Mouse (Mus musculus) monocyte, adult 2 months (primary cell): Measurements from ENCODE around the gene Lpcat1.

Source experiments
- DNase-seq, 2 experiments: peaks; one replicate each; pipeline ENCODE4 v3.0.0; 2022; ENCODE audit warnings: low spot score in 2 of 2, low read depth in 1 of 2

Lpcat1 gene

DNA sequence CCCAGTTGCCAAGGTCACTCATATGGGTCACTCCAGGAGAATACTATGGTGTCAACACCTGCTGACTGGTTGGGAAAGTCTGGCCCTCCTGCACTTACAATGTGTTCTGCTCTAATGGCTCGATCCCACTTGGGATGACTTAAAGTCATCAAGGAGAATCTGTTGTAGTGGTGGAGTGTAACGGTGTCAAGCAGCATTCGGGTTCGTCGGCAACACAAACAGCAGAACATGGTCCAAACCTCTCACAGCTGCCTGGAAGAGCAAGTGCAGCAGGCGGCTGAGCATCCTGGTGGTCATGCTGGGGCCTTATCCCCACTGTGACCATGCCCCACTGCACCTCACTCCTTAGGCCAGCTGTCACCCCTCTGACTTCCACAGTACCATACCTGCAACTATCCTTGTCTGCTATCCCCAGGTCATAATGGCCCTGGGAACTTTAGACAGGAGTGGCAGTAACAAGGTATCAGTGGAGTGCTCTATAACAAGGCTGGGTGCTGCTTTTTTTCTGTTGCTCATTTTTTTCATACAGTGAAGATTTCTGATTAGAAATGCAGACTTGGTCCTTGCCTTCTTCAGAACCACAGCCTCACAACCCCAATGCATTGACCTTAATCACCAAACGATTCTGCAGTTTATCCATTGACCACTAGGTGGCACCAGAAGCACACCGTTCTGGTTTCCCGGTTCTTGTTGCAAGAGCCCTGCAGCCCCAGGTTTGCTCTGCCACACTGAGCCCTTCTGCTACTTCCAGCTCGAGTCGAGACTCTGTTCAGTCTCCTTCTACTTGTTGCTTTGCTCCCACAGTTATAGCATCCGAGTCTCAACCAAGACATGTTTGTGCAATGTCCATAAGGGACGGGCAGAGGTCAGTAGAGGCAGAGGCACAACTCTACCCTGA is 46.0 kb downstream of the Lpcat1 start:
- peak in 1 of 2 experiments; percentile 46 for DNase-seq

DNA sequence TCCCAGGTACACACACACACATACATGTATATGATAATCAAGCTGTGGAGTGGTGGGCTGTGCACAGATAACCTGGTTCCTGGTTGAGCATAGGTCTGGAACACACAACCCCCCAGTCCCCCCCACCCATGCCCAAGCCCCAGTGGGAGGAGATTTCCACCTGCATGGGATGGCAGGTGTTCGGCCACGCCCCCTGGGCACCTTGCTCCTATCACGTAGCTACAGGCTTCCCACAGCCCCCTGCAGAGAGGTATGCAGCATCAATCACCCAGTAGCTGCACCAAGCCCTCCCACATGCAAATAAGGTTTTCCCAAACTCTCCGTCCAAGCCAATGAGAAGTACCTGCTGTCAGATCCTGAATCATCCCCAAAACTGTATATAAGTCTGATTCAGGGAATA is 49.9 kb downstream of the Lpcat1 start:
- no peak for DNase-seq

DNA sequence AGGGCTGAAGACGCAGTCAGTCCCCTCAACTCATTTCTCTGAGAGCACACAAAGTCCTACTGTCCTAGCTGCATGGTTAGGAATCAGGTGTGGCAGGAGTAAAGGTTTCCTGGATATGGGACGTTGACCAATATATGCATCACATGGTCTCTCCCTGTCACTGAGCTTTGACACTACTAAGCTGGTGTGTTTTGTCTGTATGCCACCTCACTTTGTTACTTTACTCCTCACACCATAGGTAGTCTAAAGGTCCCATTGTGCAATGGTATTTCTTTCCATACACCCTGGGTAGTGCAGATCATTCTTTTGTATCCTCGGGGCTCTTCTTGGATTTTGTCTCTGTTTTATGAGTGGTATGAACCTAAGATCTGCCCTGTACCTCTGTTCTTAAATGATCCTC is 66.7 kb downstream of the Lpcat1 start:
- no peak for DNase-seq

DNA sequence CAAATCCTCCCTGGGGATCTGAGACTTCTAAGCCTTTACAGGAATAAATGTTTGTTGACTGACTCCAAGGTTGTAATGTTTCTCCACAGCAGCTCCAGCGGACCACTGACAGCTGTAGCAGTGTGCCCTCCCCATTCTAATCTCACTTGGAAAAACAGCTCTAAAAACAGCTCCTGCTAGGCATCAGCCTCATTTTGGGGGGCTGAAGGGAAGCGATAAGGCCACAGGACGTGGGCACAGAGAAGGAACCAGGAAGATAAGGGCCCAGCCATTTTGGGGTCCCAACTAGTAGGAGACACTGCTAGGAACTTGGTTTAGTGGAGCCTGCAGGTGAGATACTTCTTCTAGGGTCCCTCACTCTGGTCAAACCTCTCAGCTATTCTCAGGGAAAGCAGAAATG is 68.3 kb downstream of the Lpcat1 start:
- no peak for DNase-seq

DNA sequence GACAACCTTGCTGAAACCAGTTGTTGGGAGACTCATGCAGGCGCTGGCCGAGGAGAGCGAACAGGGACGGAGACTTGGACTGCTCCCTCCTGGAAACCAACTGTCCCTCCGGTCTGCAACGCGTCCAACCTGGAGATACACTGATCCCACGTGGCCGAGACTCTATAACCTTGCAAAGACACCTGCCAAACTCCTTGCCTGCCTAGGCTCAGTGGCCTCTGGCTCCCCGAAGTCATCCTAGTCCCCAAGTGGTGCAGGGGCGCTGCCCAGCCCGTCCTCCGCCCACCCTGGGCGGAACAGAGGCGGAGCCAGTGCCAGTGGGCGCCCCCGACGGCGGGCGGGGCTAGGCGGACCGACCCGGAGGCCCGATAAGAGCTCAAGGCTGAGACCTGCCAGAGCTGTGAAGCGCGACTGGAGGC is 69.4 kb downstream of the Lpcat1 start, which contains the start of gene Slc6a3:
TSS of gene Slc6a3 (plus strand) at position 345 of the 419 bp plus-strand sequence.
- DNase-seq, result no peak

DNA sequence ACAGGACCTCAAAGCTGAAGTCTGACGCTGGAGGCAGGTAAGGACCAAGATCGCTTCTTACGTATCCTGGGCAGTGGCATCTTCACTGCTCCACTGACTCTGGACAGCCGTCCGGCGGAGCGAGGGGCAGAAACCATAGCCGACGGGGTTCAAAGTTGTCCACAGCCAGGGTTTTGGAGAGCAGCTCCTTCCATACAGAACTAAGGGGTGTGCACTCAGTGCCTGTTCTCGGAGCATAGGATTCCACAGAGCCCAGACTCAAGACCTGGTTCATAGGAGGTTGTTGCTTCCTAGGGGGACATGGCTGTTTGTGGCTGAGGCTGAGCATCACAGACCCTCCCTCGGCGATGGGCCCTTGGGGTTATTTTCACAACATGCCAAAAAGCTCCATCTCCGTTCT is 69.8 kb downstream of the Lpcat1 start:
- DNase-seq, result no peak

DNA sequence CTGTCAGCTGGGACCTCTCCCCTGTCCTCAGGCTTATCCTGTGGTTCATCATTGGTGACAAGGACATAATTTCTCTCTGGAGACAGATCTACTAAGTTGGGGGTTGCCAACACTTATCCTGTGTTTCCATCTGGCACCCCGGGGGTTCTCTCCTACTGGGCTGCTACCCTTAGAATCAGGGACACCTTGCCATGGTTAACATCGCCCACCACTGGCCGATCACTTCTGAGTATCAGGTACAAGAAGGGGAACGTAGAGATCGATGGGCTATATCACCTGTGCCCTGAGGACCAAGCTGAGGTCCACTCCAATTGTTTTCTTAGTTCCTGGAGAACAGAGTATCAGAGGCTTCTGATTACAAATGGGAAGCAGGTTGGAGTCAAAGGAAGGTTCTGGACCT is 97.2 kb downstream of the Lpcat1 start:
- no peak for DNase-seq
